Mouse (Mus musculus) hindbrain, embryonic 14.5 days (tissue): ENCODE data around the gene Cldnd2. TPM values are rescaled to one million over a fixed set of nuclear protein-coding genes. Genes with fewer than 3 reads are reported as not detected.

Experiments used
- ATAC-seq: fragments of 200-750 bp; cut with Nextera tagmentation; 2 replicates; pipeline ENCODE4 v1.8.0; 2017; ENCODE audit warnings: moderate number of reproducible peaks, mild to moderate bottlenecking, moderate TSS enrichment, moderate library complexity; ENCODE audit not compliant: low FRiP score
- DNase-seq: peaks from one replicate; pipeline ENCODE4 v3.0.0-alpha.2; 2015; ENCODE audit warnings: low spot score
- H3K27ac ChIP-seq: fragments of 300-500 bp; sonication (generic); 2 replicates; pipeline ENCODE4 v1.5.1; 2014; ENCODE audit warnings: mild to moderate bottlenecking, moderate library complexity
- H3K27me3 ChIP-seq: fragments of 300-500 bp; sonication (generic); 2 replicates; pipeline ENCODE4 v1.6.1; 2014; ENCODE audit warnings: mild to moderate bottlenecking, low read length, mixed read lengths; ENCODE audit not compliant: control insufficient read depth, insufficient read depth
- H3K36me3 ChIP-seq: fragments of 300-500 bp; sonication (generic); replicated peaks from 2 replicates; pipeline ENCODE4 v1.6.1; 2014; ENCODE audit not compliant: control insufficient read depth, insufficient read depth
- H3K4me1 ChIP-seq: fragments of 300-500 bp; sonication (generic); replicated peaks from 2 replicates; pipeline ENCODE4 v1.6.1; 2014; ENCODE audit warnings: antibody characterized with exemption, low read length, mixed read lengths; ENCODE audit not compliant: control insufficient read depth, insufficient read depth
- H3K4me2 ChIP-seq: fragments of 300-500 bp; sonication (generic); replicated peaks from 2 replicates; pipeline ENCODE4 v1.6.1; 2014; ENCODE audit warnings: mild to moderate bottlenecking, moderate library complexity
- H3K4me3 ChIP-seq: fragments of 300-500 bp; sonication (generic); replicated peaks from 2 replicates; pipeline ENCODE4 v1.5.1; 2014; ENCODE audit warnings: mild to moderate bottlenecking, low read length
- H3K9ac ChIP-seq: fragments of 300-500 bp; sonication (generic); 2 replicates; pipeline ENCODE4 v1.6.1; 2014
- H3K9me3 ChIP-seq: fragments of 300-500 bp; sonication (generic); 2 replicates; pipeline ENCODE4 v1.6.1; 2016; ENCODE audit warnings: low read length; ENCODE audit not compliant: control insufficient read depth
- WGBS: fragments of 180-500 bp; shearing (Covaris S2); extraction: QIAGEN DNeasy Blood & Tissue Kit; methylation state at CpG from one replicate; pipeline ENCODE4 v1.1.7; 2014; 5-methylcytosine and 5-hydroxymethylcytosine counted together
- polyA plus RNA-seq: library from polyadenylated mRNA; unstranded; fragments of >200 nt; fragmentation: Nextera tagmentation; extraction: Ambion mirVana; gene quantifications from 2 replicates; pipeline ENCODE4 v1.2.1, GENCODE M21; 2014

The Cldnd2 gene
- polyA plus RNA-seq, 1 experiment from 2014 or later: not detected

DNA sequence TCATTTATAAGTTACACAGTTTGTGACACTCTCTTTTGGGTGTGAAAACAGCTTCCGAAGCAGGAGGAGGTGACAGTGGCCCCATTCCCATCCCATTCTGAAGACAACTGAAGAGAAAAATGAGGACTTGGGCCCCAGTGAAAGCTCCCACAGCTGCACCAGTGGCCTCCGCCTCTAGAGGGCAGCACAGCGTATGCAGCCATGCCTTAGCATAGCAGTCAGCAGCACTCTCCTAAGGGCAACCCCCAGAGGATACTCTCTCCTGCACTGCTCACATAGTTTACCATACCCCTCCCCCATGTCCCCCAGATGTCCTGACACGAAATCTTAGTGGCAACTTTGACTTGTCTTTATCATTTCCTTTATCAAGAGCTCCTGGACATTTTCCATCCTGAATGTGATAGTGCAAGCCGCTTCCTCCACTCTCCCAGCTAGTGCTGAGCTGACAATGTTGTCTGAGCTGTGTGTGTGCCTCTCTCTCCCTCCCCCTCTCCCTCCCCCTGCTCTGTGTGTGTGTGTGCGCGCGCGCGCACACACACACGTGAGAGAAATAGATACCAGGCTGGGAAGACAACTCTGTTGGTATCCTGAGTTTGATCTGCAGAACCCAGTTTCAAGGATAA, 17.5 kb upstream of the Cldnd2 start:
- peak; percentile 86 for DNase-seq
- Histone ChIP-seq H3K27me3 (no peaks in the 10 kb centered on the region), H3K27ac (no peak overlapping the region), H3K9ac (no peak overlapping the region), H3K36me3 (no peaks in the 10 kb centered on the region), H3K4me2 (peak overlapping the region; percentile 36), H3K4me1 (peaks cover 5% of the 10 kb centered on the region; the same call in 1 of the 2 replicates), H3K9me3 (no peaks in the 10 kb centered on the region), H3K4me3 (no peak overlapping the region)
- WGBS: 14% methylated on average over 11 of the region's 11 CpGs
- peak; percentile 93 for ATAC-seq

- no peaks in the 10 kb centered on the region for H3K9me3 ChIP-seq
- peaks cover 5% of the 10 kb centered on the region; the same call in 1 of the 2 replicates for H3K4me1 ChIP-seq
- H3K36me3 ChIP-seq: no peaks in the 10 kb centered on the region
- H3K27ac ChIP-seq: no peak overlapping the region
- DNase-seq: no peak
- H3K4me3 ChIP-seq: no peak overlapping the region
- WGBS: 68% methylated on average over 3 of the region's 3 CpGs
- no peak for ATAC-seq
- H3K9ac ChIP-seq: no peak overlapping the region
- H3K27me3 ChIP-seq: no peaks in the 10 kb centered on the region
- H3K4me2 ChIP-seq: no peak overlapping the region
Measured at GRCm38 (mm10) chr7:43423991-43424625, 16.5 kb upstream of the Cldnd2 start.

DNA sequence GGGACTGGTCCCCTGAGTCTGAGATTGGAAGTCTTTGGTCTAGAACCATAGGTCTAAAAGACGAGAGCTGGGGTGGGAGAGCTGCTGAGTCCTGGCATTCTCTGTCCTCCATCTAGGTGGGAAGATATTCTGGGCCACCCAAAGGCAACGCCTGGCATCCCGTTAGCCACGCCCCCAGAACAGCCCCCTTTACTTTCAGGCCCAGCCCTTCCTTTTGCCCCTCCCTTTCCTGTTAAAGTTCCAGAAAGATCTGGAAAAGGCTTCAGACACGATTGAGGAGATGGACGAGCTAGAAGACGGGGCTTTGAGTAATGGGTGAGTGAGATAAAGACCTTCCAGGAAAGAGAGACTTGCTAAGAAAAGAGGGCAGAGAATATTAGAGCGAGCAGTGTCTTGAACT, 13.2 kb upstream of the Cldnd2 start, which contains the start of gene Lim2:
TSS of gene Lim2 (plus strand) at position 265 of the 400 bp plus-strand sequence.
- H3K4me3 ChIP-seq: no peak within 1 kb of the TSS
- H3K4me2 ChIP-seq: no peak within 1 kb of the TSS
- 89% methylated on average over 8 of the region's 8 CpGs for WGBS
- no peaks in the 10 kb centered on the region for H3K36me3 ChIP-seq
- DNase-seq (no peak), ATAC-seq (no peak)
- peaks cover 5% of the 10 kb centered on the region; the same call in 1 of the 2 replicates for H3K4me1 ChIP-seq
- no peak within 1 kb of the TSS for H3K27ac ChIP-seq
- H3K9ac ChIP-seq: no peak within 1 kb of the TSS
- H3K9me3 ChIP-seq: no peaks in the 10 kb centered on the region
- no peaks in the 10 kb centered on the region for H3K27me3 ChIP-seq

- no peaks in the 10 kb centered on the region for H3K27me3 ChIP-seq
- DNase-seq: no peak
- no peak overlapping the region for H3K4me3 ChIP-seq
- no peaks in the 10 kb centered on the region for H3K4me1 ChIP-seq
- H3K9ac ChIP-seq: no peak overlapping the region
- no peak overlapping the region for H3K4me2 ChIP-seq
- ATAC-seq: no peak
- no peaks in the 10 kb centered on the region for H3K36me3 ChIP-seq
- no peak overlapping the region for H3K27ac ChIP-seq
- no peaks in the 10 kb centered on the region for H3K9me3 ChIP-seq
- WGBS: 71% methylated on average over 4 of the region's 4 CpGs
Measured at GRCm38 (mm10) chr7:43429500-43429899, 11.1 kb upstream of the Cldnd2 start.

- DNase-seq: no peak
- Histone ChIP-seq H3K9ac (no peak overlapping the region), H3K4me2 (no peak overlapping the region), H3K9me3 (no peaks in the 10 kb centered on the region), H3K4me3 (no peak overlapping the region), H3K36me3 (no peaks in the 10 kb centered on the region), H3K27ac (no peak overlapping the region), H3K27me3 (no peaks in the 10 kb centered on the region), H3K4me1 (no peaks in the 10 kb centered on the region)
- ATAC-seq: no peak
- 76% methylated on average over 4 of the region's 4 CpGs for WGBS
Measured at GRCm38 (mm10) chr7:43432891-43433290, 7.7 kb upstream of the Cldnd2 start.

DNA sequence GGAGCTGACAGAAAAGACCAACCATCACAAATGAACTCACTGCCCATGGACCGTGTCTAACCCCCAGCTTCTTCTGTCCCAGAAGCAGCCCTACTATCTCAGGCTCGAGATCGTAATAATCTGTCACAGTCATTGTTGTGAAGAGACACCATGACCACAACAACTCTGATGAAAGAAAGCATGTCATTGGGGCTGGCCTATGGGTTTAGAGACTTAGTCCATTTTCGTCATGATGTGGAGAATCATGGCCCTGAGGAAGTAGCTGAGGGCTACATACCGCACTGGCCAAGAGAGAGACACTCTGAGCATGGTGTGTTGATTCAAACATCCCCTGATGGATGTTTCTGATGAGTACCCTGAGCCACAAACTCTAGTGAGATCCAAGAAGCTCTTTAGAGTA, 5.9 kb upstream of the Cldnd2 start:
- Histone ChIP-seq H3K4me1 (no peaks in the 10 kb centered on the region), H3K27me3 (no peaks in the 10 kb centered on the region), H3K9me3 (no peaks in the 10 kb centered on the region), H3K4me2 (no peak overlapping the region), H3K27ac (no peak overlapping the region), H3K4me3 (no peak overlapping the region), H3K36me3 (no peaks in the 10 kb centered on the region), H3K9ac (no peak overlapping the region)
- 80% methylated on average over 5 of the region's 5 CpGs for WGBS
- DNase-seq: no peak
- ATAC-seq: no peak

GRCm38 (mm10) chr7:43436341-43437255, 4.0 kb upstream of the Cldnd2 start, which contains the start of gene Nkg7:
Gene Nkg7, plus strand, starts transcription at chr7:43437073.
- WGBS: 82% methylated on average over 10 of the region's 10 CpGs

GRCm38 (mm10) chr7:43438611-43439010, 2.0 kb upstream of the Cldnd2 start:
- no peak for DNase-seq
- no peak for ATAC-seq
- WGBS: 83% methylated on average over 4 of the region's 4 CpGs

More at GRCm38 (mm10) chr7:43436341-43437255, 4.0 kb upstream of the Cldnd2 start, which contains the start of gene Nkg7:
- Histone ChIP-seq H3K4me2 (no peak within 1 kb of the TSS), H3K9me3 (no peaks in the 10 kb centered on the region), H3K9ac (no peak within 1 kb of the TSS), H3K36me3 (no peaks in the 10 kb centered on the region), H3K27me3 (no peaks in the 10 kb centered on the region), H3K4me3 (no peak within 1 kb of the TSS), H3K27ac (no peak within 1 kb of the TSS), H3K4me1 (no peaks in the 10 kb centered on the region)
- ATAC-seq (no peak), DNase-seq (no peak)

DNA sequence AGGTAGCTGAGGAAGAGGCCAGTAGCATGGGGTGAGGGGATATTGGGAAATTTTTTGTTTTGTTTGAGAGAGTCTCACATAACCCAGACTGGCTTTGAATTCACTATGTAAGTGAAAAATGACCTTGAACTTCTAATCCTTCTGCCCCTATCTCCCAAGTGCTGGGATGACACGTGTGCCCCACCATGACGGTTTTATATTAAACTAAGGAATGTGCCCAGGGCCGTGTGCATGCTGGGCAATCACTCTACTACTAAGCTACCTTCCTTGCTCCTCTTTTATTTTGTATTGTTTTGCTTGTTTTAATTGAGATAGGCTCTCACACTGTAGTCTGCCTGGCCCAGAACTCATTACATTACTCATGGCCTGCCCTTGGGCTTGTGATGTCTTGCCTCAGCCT, 489 bp downstream of the Cldnd2 start:
- H3K27ac ChIP-seq: no peak overlapping the region
- no peak for ATAC-seq
- no peak overlapping the region for H3K4me2 ChIP-seq
- 80% methylated on average over 3 of the region's 3 CpGs for WGBS
- H3K27me3 ChIP-seq: no peaks in the 10 kb centered on the region
- DNase-seq: no peak
- no peaks in the 10 kb centered on the region for H3K9me3 ChIP-seq
- peaks cover 19% of the 10 kb centered on the region for H3K4me1 ChIP-seq
- no peak overlapping the region for H3K9ac ChIP-seq
- no peaks in the 10 kb centered on the region for H3K36me3 ChIP-seq
- H3K4me3 ChIP-seq: no peak overlapping the region

More at GRCm38 (mm10) chr7:43438611-43439010, 2.0 kb upstream of the Cldnd2 start:
- H3K9me3 ChIP-seq: no peaks in the 10 kb centered on the region
- H3K27ac ChIP-seq: no peak overlapping the region
- H3K4me1 ChIP-seq: peaks cover 6% of the 10 kb centered on the region
- H3K4me2 ChIP-seq: no peak overlapping the region
- H3K27me3 ChIP-seq: no peaks in the 10 kb centered on the region
- H3K9ac ChIP-seq: no peak overlapping the region
- H3K36me3 ChIP-seq: no peaks in the 10 kb centered on the region
- H3K4me3 ChIP-seq: no peak overlapping the region
